Mouse (Mus musculus): Measurements from ENCODE around the gene Gm7030. TPM values are rescaled to one million over a fixed set of nuclear protein-coding genes. Genes with fewer than 3 reads are reported as not detected.
"Not testable (repeated sequence)": the region's sequence is repeated elsewhere in the genome, so short reads cannot be mapped to it uniquely, and the experiment has no call there.

Gm7030 gene
- not detected in 2 replicates for polyA plus RNA-seq (2012)

DNA sequence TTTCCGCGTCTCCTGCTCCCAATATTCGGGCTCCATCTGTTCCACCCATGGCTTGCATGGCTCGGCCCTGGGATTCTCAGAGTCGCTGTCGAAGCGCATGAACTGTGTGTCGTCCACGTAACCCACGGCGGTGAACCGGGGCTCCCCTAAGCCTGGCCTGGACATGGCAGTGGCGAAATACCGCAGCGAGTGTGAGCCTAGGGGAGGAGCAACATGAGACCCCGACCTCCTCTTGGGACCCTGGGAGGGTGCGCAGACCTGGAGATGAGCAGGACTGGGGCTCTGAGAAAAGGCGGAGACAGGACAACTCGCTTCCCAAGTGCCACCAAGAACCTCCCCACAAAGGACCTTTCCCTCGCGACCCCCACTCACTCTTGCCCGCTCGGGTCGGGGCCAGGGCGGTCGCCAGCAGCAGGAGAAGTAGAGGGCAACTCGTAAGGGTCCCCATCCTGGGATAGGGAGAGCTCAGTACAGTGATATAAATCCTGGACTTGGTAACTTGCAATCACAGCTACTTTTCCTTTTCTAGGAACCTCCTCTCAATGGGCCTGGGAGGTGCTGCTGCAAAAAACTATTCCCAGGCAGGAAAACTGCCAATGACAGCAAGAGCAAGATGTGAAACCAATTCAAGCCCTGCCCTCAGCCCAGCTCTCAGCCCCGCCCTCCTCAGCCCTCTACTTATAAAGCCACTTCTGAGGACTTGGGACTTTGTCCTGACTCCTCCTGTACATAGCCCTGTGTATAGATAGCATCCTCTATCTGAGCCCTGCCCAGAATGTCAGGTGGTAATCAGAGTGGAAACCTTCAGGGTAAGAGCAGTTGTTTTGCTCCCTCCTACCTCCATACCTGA, at the start of gene Gm7030:
Gene Gm7030, minus strand, starts transcription at position 458 of the 850 bp plus-strand sequence.
- TF ChIP-seq GATA1 (IDR thresholded peaks at IDR 0.05; ENCODE audit: low read length), result not testable (repeated sequence)

DNA sequence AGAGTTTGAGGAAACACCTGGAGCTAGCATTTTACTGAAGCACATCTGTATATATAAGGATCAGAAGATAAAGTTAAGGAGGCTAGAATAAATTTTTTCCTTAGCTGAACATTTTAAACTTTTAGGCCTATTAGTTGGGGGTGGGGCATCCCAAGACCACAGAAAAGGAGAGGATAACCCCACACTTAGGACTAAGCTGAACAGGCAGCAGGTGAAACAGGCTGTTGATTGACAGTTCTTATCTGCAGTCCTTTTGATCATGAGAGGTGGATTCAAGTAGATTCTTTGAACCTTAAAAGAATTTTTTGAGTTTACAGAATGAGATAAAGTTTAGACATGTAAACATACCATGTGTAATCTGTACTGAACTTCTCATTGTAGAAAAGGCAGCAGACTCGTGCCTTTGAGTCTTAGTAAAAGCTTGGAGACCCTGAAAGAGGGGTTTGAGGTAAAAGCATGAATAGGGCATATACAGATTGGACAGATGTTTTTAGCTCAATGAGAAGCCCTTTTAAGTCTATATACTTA, 41.1 kb upstream of the Gm7030 start:
- TF ChIP-seq GATA1 (IDR thresholded peaks at IDR 0.05; ENCODE audit: low read length), result no peak

DNA sequence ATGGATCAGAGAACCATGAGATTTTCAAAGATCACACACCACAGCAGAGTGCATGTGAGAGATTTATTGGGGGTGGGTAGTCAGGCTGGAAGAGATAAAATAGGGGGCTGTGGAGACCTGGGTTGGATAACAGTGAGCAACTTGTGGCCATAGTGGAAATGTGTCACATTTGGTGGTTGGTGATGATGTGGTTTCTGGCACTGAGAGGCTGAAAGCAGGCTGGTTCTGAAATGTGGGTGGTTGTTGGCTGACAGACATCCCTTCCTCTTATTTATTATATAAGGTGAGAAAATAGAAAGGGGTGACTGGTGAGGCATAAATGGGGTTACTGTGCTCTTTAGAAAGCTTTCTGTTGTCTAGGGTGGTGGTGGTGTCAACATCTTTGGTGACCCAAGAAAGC, 40.5 kb upstream of the Gm7030 start:
- TF ChIP-seq GATA1 (IDR thresholded peaks at IDR 0.05; ENCODE audit: low read length), result no peak

DNA sequence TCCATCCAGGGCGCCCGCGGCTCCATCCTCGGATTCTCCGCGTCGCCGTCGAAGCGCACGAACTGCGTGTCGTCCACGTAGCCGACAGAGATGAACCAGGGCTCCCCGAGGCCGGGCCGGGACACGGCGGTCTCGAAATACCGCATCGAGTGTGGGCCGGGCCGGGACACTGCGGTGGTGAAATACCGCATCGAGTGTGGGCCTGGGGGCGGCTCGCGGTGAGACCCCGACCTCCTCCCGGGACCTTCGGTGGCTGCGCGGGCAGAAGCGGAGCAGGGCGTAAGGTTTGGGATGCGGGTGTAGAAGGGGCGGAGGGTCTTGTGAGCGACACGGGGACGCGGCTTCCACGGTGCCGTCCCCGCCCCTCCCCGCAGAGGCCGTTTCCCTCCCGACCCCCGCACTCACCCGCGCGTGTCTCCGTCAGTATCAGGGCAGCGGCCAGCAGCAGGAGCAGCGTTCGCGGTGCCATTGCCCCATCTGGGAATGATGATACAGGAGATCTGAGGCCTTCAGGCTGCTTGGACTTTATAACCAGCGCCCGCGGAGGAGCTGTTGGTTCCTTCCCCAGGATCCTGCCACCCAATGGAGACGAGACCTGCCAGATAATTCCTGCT, 38.9 kb upstream of the Gm7030 start, which contains the start of gene Gm8909:
Gene Gm8909, minus strand, starts transcription at position 499 of the 614 bp plus-strand sequence.
- no peak for TF ChIP-seq GATA1 (IDR thresholded peaks at IDR 0.05; ENCODE audit: low read length)

DNA sequence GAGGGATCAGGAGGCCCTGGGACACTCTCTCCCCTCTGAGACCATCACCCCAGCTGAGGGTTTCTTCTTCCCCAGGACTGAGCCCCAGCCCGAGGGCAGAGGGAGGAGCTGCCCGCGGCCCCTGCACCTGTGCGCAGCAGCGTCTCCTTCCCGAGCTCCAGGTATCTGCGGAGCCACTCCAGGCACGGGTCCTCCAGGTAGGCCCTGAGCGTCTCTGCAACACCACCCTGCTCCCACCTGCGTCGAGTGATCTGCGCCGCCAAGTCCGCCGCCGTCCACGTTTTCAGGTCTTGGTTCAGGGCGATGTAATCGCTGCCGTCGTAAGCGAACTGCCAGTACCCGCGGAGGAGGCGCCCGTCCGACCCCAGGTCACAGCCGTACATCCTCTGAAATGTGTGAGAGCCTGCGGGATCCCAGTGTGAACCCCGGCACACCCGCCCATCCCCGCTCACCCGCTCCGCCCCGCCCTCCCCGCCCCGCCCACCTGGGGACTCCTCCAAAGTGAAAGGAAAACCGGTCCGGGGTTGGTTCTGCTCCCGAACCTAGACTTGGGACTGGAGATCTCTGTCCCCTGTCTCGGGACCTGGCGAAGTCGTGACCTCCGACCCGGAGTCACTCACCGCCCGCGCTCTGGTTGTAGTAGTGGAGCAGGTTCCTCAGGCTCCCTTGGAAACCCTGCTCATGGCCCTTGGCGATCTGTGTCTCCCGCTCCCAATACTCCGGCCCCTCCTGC, 38.2 kb upstream of the Gm7030 start:
- no peak for TF ChIP-seq GATA1 (IDR thresholded peaks at IDR 0.05; ENCODE audit: low read length)

DNA sequence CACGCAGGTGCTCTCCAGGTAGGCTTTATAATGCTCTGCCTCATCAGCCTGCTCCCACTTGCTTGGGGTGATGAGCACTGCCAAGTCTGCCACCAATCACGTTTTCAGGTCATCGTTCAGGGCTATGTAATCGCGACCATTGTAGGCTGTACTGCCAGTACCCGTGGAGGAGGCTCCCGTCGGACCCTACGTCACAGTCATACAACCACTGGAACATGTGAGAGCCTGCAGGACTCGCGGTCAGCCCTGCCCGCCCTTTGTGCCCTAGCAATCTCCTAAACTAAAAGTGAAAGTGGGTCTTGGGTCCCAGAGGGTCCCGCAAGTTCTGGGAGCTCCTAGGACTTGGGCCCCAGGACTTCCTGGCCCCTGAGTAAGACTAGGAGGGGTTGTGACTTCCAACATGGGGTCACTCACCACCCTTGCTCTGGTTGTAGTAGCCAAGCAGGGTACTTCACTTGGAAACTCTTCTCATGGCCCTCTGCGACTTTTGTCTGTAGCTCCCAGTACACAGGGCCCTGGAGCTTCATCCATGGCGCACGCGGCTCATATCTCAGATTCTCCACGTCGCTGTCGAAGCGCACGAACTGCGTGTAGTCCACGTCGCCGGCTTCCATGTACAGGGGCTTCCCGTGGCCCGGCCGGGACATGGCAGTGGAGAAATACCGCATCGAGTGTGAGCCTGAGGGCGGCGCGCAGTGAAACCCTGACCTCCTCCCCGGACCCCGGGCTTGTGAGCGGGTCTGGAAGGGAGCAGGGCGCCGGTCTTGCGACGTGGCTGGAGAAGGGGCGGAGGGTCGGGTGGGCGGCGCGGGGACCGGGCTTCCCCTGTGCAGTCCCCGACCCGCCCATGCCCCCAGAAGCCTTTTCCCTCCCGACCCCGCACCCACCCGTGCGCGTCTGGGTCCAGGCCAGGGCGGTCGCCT, 32.2 kb upstream of the Gm7030 start:
- no peak for TF ChIP-seq GATA1 (IDR thresholded peaks at IDR 0.05; ENCODE audit: low read length)

DNA sequence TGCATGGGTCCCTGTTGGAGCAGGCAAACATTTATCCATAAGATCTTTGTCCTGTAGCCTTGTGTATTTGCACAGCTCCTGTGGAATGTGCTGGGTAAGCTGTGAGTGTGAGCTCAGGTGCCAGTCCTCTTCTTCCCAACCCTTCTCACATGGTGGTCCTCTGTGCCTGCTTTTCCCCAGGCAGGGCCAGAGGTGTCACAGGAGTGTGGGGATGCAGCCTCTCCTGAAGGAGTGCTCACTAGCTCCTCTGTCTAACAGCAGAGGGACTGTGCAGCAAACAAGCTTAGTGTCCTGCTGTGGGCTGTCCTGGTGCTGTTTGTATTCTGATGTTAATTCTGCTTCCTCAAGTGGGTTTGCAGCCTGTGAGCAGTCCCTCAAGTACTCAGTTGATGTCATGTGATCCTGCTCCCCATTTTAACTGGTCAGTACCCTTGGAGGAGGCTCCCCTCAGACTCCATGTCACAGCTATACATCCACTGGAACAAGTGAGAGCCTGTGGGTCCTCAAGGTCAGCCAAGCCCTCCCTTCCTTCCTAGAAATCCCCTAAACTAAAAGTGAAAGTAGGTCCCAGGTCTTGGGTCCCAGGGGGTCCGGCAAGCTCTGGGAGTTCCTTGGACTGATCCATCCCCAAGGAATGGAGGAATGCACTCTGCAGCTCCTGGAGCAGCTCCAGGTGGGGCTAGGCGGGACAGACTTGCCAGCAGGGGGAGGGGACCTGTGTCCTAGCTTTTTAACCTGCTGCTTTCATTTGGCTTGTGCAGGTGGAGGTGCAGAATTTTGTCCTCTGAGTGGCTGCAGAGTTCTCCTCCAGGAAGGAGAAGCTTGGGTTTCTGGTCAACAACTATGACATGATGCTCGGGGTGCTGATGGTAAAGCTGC, 25.3 kb upstream of the Gm7030 start:
- TF ChIP-seq GATA1 (IDR thresholded peaks at IDR 0.05; ENCODE audit: low read length), result no peak

DNA sequence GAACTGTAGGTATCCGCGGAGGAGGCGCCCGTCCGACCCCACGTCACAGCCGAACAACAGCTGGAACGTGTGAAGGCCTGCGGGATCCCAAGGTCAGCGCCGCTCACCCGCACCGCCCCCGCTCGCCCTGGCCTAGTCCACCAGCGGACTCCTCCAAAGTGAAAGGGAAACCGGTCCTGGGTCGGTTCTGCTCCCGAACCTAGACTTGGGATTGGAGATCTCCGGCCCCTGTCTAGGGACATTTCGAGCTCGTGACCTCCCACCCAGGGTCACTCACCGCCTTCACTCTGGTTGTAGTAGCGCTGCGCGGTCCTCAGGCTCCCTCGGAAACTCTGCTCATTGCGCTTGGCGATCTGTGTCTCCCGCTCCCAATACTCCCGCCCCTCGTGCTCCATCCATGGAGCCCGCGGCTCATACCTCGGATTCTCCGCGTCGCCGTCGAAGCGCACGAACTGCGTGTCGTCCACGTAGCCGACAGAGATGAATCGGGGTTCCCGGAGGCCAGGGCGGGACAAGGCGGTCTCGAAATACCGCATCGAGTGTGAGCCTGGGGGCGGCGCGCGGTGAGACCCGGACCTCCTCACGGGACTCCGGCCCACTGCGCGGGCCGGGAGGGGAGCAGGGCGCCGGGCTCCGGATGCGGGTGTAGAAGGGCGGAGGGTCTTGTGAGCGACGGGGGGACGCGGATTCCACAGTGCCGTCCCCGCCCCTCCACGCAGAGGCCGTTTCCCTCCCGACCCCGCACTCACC, 16.1 kb upstream of the Gm7030 start:
- no peak for TF ChIP-seq GATA1 (IDR thresholded peaks at IDR 0.05; ENCODE audit: low read length)

DNA sequence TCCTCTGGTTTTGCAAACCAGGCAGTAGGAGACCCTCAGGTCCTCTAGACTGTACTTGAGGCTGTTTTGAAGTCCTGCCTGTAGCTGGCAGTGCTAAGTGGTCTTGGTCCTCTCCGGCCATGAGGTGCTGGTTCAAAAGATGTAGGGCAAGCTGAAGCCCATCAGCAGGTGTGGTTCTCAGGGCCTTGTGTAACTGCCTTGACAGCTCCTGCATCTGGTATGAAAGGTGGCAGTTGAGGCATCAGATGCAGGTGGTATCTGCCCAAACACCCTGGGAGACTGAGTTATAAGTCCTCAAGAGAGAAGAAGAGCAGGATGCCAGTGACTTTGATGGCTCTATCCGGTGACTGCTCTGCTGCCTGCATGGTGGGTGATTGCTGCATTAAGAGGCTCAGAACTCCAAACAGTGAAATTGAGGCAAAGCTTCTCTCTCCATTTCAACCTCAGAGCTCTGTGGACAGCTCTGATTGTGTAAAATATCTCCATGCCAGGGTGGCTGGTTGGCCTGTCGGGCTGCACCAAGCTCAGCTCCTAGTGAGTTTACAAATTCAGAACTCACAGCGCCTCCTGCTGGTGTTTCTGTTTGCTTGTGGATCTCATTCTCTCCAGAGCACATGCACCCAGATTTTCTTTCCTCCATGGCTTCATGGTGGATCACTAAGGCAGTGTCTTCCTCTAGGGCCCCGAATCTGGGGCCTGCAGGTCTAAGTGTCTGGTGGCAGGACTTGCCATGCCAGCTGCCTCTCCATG, 2.5 kb upstream of the Gm7030 start:
- TF ChIP-seq GATA1 (IDR thresholded peaks at IDR 0.05; ENCODE audit: low read length), result no peak

DNA sequence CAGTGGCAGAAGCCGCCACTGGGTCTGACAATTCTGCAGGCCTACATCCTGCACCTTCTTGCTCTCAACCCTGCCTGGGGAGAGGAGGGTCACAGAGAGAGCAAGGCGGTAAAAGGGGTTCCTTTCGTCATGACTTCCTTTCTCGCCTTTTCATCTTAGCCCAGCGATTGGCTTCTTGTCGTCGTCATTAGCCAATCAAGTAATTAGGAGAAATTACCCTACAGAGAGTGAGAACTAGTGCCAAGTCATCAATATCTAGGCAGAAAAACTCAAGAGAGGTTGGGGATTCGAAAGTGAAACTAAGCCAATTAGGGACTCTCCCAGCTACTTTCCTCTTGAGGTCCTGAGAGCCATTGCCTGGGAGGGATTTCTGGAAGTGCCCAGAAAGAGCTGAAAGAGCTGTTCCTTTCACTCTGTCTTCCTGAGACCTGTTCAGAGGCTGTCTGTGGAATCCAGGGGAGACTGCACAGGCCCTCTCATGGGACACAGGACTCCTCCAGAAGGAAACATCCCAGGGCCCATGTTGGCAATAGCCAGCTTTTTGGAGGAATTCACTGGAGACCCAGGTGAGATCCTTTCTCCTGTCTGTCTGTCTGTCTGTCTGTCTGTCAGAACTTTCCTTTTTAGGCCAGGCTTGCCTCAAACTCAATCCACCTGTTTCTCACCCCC, 7.7 kb downstream of the Gm7030 start, which contains the start of gene Gm19684:
Gene Gm19684, plus strand, starts transcription at position 327 of the 669 bp plus-strand sequence.
- not testable (repeated sequence) for TF ChIP-seq GATA1 (IDR thresholded peaks at IDR 0.05; ENCODE audit: low read length)

DNA sequence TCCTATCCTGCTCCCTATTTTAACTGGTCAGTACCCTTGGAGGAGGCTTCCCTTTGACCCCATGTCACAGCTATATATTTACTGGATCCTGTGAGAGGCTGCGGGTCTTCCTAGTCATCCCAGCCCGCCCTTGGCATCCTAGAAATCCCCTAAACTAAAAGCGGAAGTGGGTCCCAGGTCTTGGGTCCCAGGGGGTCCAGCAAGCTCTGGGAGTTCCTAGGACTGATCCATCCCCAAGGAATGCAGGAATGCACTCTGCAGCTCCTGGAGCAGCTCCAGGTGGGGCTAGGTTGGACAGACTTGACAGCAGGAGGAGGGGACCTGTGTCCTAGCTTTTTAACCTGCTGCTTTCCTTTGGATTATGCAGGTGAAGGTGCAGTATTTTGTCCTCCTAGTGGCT, 35.3 kb downstream of the Gm7030 start:
- TF ChIP-seq GATA1 (IDR thresholded peaks at IDR 0.05; ENCODE audit: low read length), result no peak

Measured in G1E-ER4 (cell line).